Mouse (Mus musculus) kidney, adult 2 months (tissue): ENCODE measurements at regions not wholly inside any gene's neighbourhood (a gene's known extent, or its start where the extent isn't known, plus 50 kb on each side); places are given as distances from the start of the nearest gene placed in this dataset.

Source experiments
- DNase-seq: peaks from one replicate; pipeline ENCODE4 v3.0.0; 2021
- H3K27ac ChIP-seq: fragments of 200-500 bp; 2 replicates; pipeline ENCODE4 v1.5.1; 2012; ENCODE audit warnings: low read depth, low read length, control low read depth, inconsistent platforms; ENCODE audit not compliant: insufficient read depth
- H3K27me3 ChIP-seq: fragments of 200-500 bp; replicated peaks from 2 replicates; pipeline ENCODE4 v1.6.1; 2012; ENCODE audit warnings: mild to moderate bottlenecking, moderate library complexity, low read length, inconsistent platforms; ENCODE audit not compliant: control insufficient read depth, insufficient read depth
- H3K36me3 ChIP-seq: fragments of 200-500 bp; 2 replicates; pipeline ENCODE4 v1.6.1; 2012; ENCODE audit warnings: mild to moderate bottlenecking, moderate library complexity, low read length, inconsistent platforms; ENCODE audit not compliant: control insufficient read depth, insufficient read depth
- H3K4me1 ChIP-seq: fragments of 200-500 bp; 2 replicates; pipeline ENCODE4 v1.6.1; 2011; ENCODE audit warnings: low read length; ENCODE audit not compliant: control insufficient read depth, insufficient read depth
- H3K4me3 ChIP-seq: fragments of 200-500 bp; 2 replicates; pipeline ENCODE4 v1.5.1; 2011; ENCODE audit warnings: mild to moderate bottlenecking, low read depth, low read length, control low read depth; ENCODE audit not compliant: insufficient read depth
- CTCF ChIP-seq: fragments of 200-500 bp; conservative IDR thresholded peaks from 2 replicates; pipeline ENCODE4 v1.5.1; 2011; ENCODE audit warnings: low read depth, mild to moderate bottlenecking, control low read depth, low read length, moderate library complexity, mixed read lengths; ENCODE audit not compliant: insufficient read depth, insufficient read length
- POLR2A ChIP-seq: fragments of 200-500 bp; IDR thresholded peaks from one replicate; pipeline ENCODE4 v1.6.1; 2011; ENCODE audit warnings: low read depth, low read length, control low read depth
- WGBS: fragments of 180-500 bp; shearing (Covaris S2); methylation state at CpG from one replicate; pipeline ENCODE4 v1.1.7; 2018; 5-methylcytosine and 5-hydroxymethylcytosine counted together

GRCm38 (mm10) chrX:76077781-76078180, 186.3 kb upstream of the Cldn34b3 start:
- WGBS: 23% methylated on average over 3 of the region's 3 CpGs
- no peaks in the 10 kb centered on the region for H3K4me1 ChIP-seq
- peak; percentile 19 for DNase-seq
- TF ChIP-seq POLR2A: no peak
- TF ChIP-seq CTCF: no peak
- no peaks in the 10 kb centered on the region for H3K27me3 ChIP-seq
- H3K27ac ChIP-seq: no peak overlapping the region
- no peak overlapping the region for H3K4me3 ChIP-seq
- no peaks in the 10 kb centered on the region for H3K36me3 ChIP-seq

DNA sequence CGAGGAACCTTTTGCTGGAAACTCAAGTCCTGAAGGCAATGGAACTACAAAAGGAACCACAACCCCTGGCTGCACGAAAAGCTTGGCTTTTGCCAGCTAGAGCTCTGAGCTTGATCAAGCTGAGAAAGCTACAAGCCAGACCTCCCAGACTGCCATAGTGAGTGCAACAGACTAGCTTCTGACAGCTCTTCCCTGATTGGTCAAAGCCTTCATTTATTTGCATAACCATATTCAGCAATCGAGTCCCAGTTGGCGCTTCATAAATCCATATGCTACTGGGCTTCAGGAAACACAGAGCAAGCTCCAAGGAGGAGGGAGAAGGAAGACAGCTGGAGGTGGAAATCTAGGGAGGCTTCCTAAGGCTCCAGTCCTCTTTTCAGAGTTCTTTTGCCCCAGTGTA, 181.4 kb upstream of the Cldn34b3 start:
- H3K27me3 ChIP-seq: no peaks in the 10 kb centered on the region
- no peaks in the 10 kb centered on the region for H3K4me1 ChIP-seq
- H3K36me3 ChIP-seq: no peaks in the 10 kb centered on the region
- DNase-seq: no peak
- whole genome bisulfite sequencing: 55% methylated on average over 4 of the region's 4 CpGs
- no peak for TF ChIP-seq CTCF
- TF ChIP-seq POLR2A: no peak
- no peak overlapping the region for H3K27ac ChIP-seq
- H3K4me3 ChIP-seq: no peak overlapping the region

DNA sequence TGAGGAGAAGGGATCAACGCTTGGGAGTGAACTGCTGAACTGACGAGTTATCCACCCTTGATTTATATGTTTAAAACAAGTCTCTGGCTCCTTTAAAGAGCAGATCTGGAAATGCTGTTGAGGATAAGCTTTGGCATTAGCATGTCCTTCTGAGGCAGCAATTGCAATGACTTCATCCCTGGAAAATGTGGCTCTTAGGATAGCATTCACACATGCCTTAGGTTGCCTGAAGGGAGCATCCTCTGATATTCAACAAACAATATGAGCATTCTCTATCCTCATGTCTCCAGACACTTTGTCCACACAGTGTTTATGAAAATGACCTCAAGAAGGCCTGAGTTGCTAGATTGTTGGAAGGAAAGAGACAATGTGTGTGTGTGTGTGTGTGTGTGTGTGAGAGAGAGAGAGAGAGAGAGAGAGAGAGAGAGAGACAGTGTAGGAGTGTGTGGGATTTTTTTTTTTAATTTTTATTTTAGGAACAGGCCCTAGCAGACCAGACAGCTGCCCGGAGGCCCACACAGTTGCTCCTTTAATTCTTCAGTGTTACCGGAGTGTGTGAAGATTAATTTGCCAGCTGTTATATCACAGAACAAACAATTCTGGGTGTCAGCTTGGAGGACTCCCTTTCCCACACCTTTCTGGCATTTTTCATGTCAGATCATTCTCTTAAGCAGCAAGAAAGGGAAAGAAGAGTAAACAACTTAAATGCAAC, 153.2 kb upstream of the Cldn34b3 start:
- no peak overlapping the region for H3K4me3 ChIP-seq
- H3K27me3 ChIP-seq: no peaks in the 10 kb centered on the region
- no peaks in the 10 kb centered on the region for H3K4me1 ChIP-seq
- no peaks in the 10 kb centered on the region for H3K36me3 ChIP-seq
- 51% methylated on average over 4 of the region's 4 CpGs for WGBS
- TF ChIP-seq CTCF (no peak), POLR2A (no peak)
- no peak for DNase-seq
- no peak overlapping the region for H3K27ac ChIP-seq

GRCm38 (mm10) chrX:76116086-76116485, 148.0 kb upstream of the Cldn34b3 start:
- Histone ChIP-seq H3K27ac (no peak overlapping the region), H3K27me3 (no peaks in the 10 kb centered on the region), H3K36me3 (no peaks in the 10 kb centered on the region), H3K4me1 (no peaks in the 10 kb centered on the region), H3K4me3 (no peak overlapping the region)
- 39% methylated on average over 1 of the region's 1 CpGs for WGBS
- TF ChIP-seq CTCF: no peak
- no peak for TF ChIP-seq POLR2A
- no peak for DNase-seq

- TF ChIP-seq POLR2A: no peak
- Histone ChIP-seq H3K4me3 (no peak overlapping the region), H3K27ac (no peak overlapping the region), H3K27me3 (no peaks in the 10 kb centered on the region), H3K4me1 (no peaks in the 10 kb centered on the region), H3K36me3 (no peaks in the 10 kb centered on the region)
- no peak for DNase-seq
- 94% methylated on average over 1 of the region's 1 CpGs for WGBS
Measured at GRCm38 (mm10) chrX:76116562-76116961, 147.5 kb upstream of the Cldn34b3 start.

- H3K4me3 ChIP-seq: no peak overlapping the region
- no peak for TF ChIP-seq POLR2A
- no peak for TF ChIP-seq CTCF
- 19% methylated on average over 3 of the region's 3 CpGs for WGBS
- no peaks in the 10 kb centered on the region for H3K27me3 ChIP-seq
- peak; percentile 6 for DNase-seq
- no peak overlapping the region for H3K27ac ChIP-seq
- H3K4me1 ChIP-seq: no peaks in the 10 kb centered on the region
- no peaks in the 10 kb centered on the region for H3K36me3 ChIP-seq
Measured at GRCm38 (mm10) chrX:76120936-76121335, 143.2 kb upstream of the Cldn34b3 start.

- no peak overlapping the region for H3K27ac ChIP-seq
- H3K4me3 ChIP-seq: no peak overlapping the region
- peak; percentile 3 for DNase-seq
- TF ChIP-seq POLR2A: no peak
- TF ChIP-seq CTCF: no peak
- WGBS: 20% methylated on average over 2 of the region's 2 CpGs
- no peaks in the 10 kb centered on the region for H3K4me1 ChIP-seq
- H3K36me3 ChIP-seq: no peaks in the 10 kb centered on the region
- H3K27me3 ChIP-seq: no peaks in the 10 kb centered on the region
Measured at GRCm38 (mm10) chrX:76123355-76123754, 140.7 kb upstream of the Cldn34b3 start.

GRCm38 (mm10) chrX:76137729-76138128, 126.4 kb upstream of the Cldn34b3 start:
- Histone ChIP-seq H3K36me3 (no peaks in the 10 kb centered on the region), H3K27ac (no peak overlapping the region), H3K27me3 (no peaks in the 10 kb centered on the region), H3K4me3 (no peak overlapping the region), H3K4me1 (no peaks in the 10 kb centered on the region)
- no peak for DNase-seq
- TF ChIP-seq CTCF (no peak), POLR2A (no peak)
- WGBS: 6% methylated on average over 2 of the region's 2 CpGs
